Mouse (Mus musculus) right cerebral cortex, postnatal 10 days (tissue): ENCODE measurements around the gene Stbd1.

Experiments
- DNase-seq, 2 experiments: peaks; one replicate each; pipeline ENCODE4 v3.0.0; 2021; ENCODE audit warnings: low spot score in 2 of 2

Gene Stbd1

GRCm38 (mm10) chr5:92635891-92636290 is 33.0 kb downstream of the Stbd1 start:
- DNase-seq = no peak

- DNase-seq = no peak
These were observed 38.0 kb downstream of the Stbd1 start for GRCm38 (mm10) chr5:92640861-92641260.
